Mouse (Mus musculus): ENCODE measurements around the gene Plekhh2. TPM values are rescaled to one million over a fixed set of nuclear protein-coding genes. Genes with fewer than 3 reads are reported as not detected.

Gene Plekhh2
- total and polyA plus RNA-seq, 3 experiments: 0.21 to 1.7 (median 1.1) TPM

- TF ChIP-seq ETS1 (conservative IDR thresholded peaks at IDR 0.05; ENCODE audit: low read depth, low read length) (no peak), ZC3H11A (IDR thresholded peaks at IDR 0.05; ENCODE audit: low read depth, low read length) (no peak)
- H3K4me3 ChIP-seq (replicated peaks in 1 of 3; ENCODE audit: low read depth in 2 of 3, low read length in 2 of 3, poor library complexity in 1 of 3): no peak overlapping the region
- H3K4me1 ChIP-seq (ENCODE audit: control insufficient read depth in 1 of 2, insufficient read depth in 2 of 2): peaks cover 0 to 11% of the 10 kb centered on the region in 2 experiments; a peak in 2 of 4 replicates
- no peak overlapping the region for H3K27ac ChIP-seq (ENCODE audit: insufficient read depth, low read depth)
- dilution Hi-C loops (cut with MboI; ENCODE audit: extremely low pct_ligation_motif_present, extremely low pct_unique_long_range_greater_than_20kb, low sequenced_read_pairs) (no loop called here), in situ Hi-C loops (cut with MboI; ENCODE audit: low pct_ligation_motif_present, low pct_unique_long_range_greater_than_20kb, low sequenced_read_pairs) (no loop called here)
- H3K27me3 ChIP-seq (replicated peaks): no peaks in the 10 kb centered on the region
- no peaks in the 10 kb centered on the region for H3K9me3 ChIP-seq (replicated peaks; ENCODE audit: low read length)
- no peaks in the 10 kb centered on the region for H3K79me2 ChIP-seq (replicated peaks; ENCODE audit: control insufficient read depth, extremely low read depth, insufficient read depth, poor library complexity, severe bottlenecking)
- no peak overlapping the region for H3K4me2 ChIP-seq (ENCODE audit: insufficient read depth, low read depth, poor library complexity, severe bottlenecking)
- H3K9ac ChIP-seq (ENCODE audit: insufficient read depth, low read depth): no peak overlapping the region
- no peaks in the 10 kb centered on the region for H3K36me3 ChIP-seq (replicated peaks in 1 of 2; ENCODE audit: control insufficient read depth in 1 of 2, insufficient read depth in 1 of 2, low read length in 1 of 2)
- no peak for DNase-seq (ENCODE audit: extremely low read depth)
These were observed 70.2 kb downstream of the Plekhh2 start for GRCm38 (mm10) chr17:84581740-84582414.

- no peak overlapping the region for H3K4me3 ChIP-seq (replicated peaks in 1 of 3; ENCODE audit: low read depth in 2 of 3, low read length in 2 of 3, poor library complexity in 1 of 3)
- dilution Hi-C loops (cut with MboI; ENCODE audit: extremely low pct_ligation_motif_present, extremely low pct_unique_long_range_greater_than_20kb, low sequenced_read_pairs): no loop called here
- no peaks in the 10 kb centered on the region for H3K9me3 ChIP-seq (replicated peaks; ENCODE audit: low read length)
- H3K27ac ChIP-seq (ENCODE audit: insufficient read depth, low read depth): no peak overlapping the region
- H3K36me3 ChIP-seq (replicated peaks in 1 of 2; ENCODE audit: control insufficient read depth in 1 of 2, insufficient read depth in 1 of 2, low read length in 1 of 2): no peaks in the 10 kb centered on the region
- in situ Hi-C loops (cut with MboI; ENCODE audit: low pct_ligation_motif_present, low pct_unique_long_range_greater_than_20kb, low sequenced_read_pairs): no loop called here
- no peak overlapping the region for H3K4me2 ChIP-seq (ENCODE audit: insufficient read depth, low read depth, poor library complexity, severe bottlenecking)
- H3K27me3 ChIP-seq (replicated peaks): no peaks in the 10 kb centered on the region
- TF ChIP-seq ZNF384 (IDR thresholded peaks at IDR 0.05; ENCODE audit: low read depth, low read length): no peak
- no peaks in the 10 kb centered on the region for H3K79me2 ChIP-seq (replicated peaks; ENCODE audit: control insufficient read depth, extremely low read depth, insufficient read depth, poor library complexity, severe bottlenecking)
- peaks cover 0 to 11% of the 10 kb centered on the region in 2 experiments; a peak in 2 of 4 replicates for H3K4me1 ChIP-seq (ENCODE audit: control insufficient read depth in 1 of 2, insufficient read depth in 2 of 2)
- DNase-seq (ENCODE audit: extremely low read depth): no peak
- H3K9ac ChIP-seq (ENCODE audit: insufficient read depth, low read depth): no peak overlapping the region
These were observed 72.4 kb downstream of the Plekhh2 start for GRCm38 (mm10) chr17:84584107-84584506.

- H3K9me3 ChIP-seq (replicated peaks; ENCODE audit: low read length): no peaks in the 10 kb centered on the region
- no peak for TF ChIP-seq JUN (IDR thresholded peaks at IDR 0.05; ENCODE audit: insufficient read depth, low read depth, low read length)
- no peak for TF ChIP-seq MEF2A (IDR thresholded peaks at IDR 0.05; ENCODE audit: borderline replicate concordance, low read depth, low read length)
- no peak for TF ChIP-seq ZNF384 (IDR thresholded peaks at IDR 0.05; ENCODE audit: low read depth, low read length)
- no peak for TF ChIP-seq POLR2A (IDR thresholded peaks at IDR 0.05; ENCODE audit: low read depth, low read length)
- no peak for TF ChIP-seq MAFK (IDR thresholded peaks at IDR 0.05; ENCODE audit: insufficient replicate concordance, low read length)
- TF ChIP-seq RCOR1 (conservative IDR thresholded peaks at IDR 0.05; ENCODE audit: low read depth, low read length): no peak
- TF ChIP-seq TBP (conservative IDR thresholded peaks at IDR 0.05; ENCODE audit: low read depth, low read length): no peak
- no peak for TF ChIP-seq ZC3H11A (IDR thresholded peaks at IDR 0.05; ENCODE audit: low read depth, low read length)
- no peak overlapping the region for H3K4me3 ChIP-seq (replicated peaks in 1 of 3; ENCODE audit: low read depth in 2 of 3, low read length in 2 of 3, poor library complexity in 1 of 3)
- H3K9ac ChIP-seq (ENCODE audit: insufficient read depth, low read depth): no peak overlapping the region
- in situ Hi-C loops (cut with MboI; ENCODE audit: low pct_ligation_motif_present, low pct_unique_long_range_greater_than_20kb, low sequenced_read_pairs) (no loop called here), dilution Hi-C loops (cut with MboI; ENCODE audit: extremely low pct_ligation_motif_present, extremely low pct_unique_long_range_greater_than_20kb, low sequenced_read_pairs) (no loop called here)
- H3K79me2 ChIP-seq (replicated peaks; ENCODE audit: control insufficient read depth, extremely low read depth, insufficient read depth, poor library complexity, severe bottlenecking): no peaks in the 10 kb centered on the region
- H3K36me3 ChIP-seq (replicated peaks in 1 of 2; ENCODE audit: control insufficient read depth in 1 of 2, insufficient read depth in 1 of 2, low read length in 1 of 2): no peaks in the 10 kb centered on the region
- peaks cover 0 to 2% of the 10 kb centered on the region in 2 experiments; a peak in 1 of 4 replicates for H3K4me1 ChIP-seq (ENCODE audit: control insufficient read depth in 1 of 2, insufficient read depth in 2 of 2)
- no peak overlapping the region for H3K27ac ChIP-seq (ENCODE audit: insufficient read depth, low read depth)
- DNase-seq (ENCODE audit: extremely low read depth): no peak
- H3K4me2 ChIP-seq (ENCODE audit: insufficient read depth, low read depth, poor library complexity, severe bottlenecking): no peak overlapping the region
- H3K27me3 ChIP-seq (replicated peaks): no peaks in the 10 kb centered on the region
These were observed 73.4 kb downstream of the Plekhh2 start for GRCm38 (mm10) chr17:84585104-84585503.
